Mouse (Mus musculus): Measurements from ENCODE around the gene St6galnac4. TPM values are rescaled to one million over a fixed set of nuclear protein-coding genes. Genes with fewer than 3 reads are reported as not detected.

St6galnac4 gene
- polyA plus RNA-seq, 1 experiment from 2014 or later, result 18.7 TPM

GRCm38 (mm10) chr2:32576532-32576931 is 10.4 kb upstream of the St6galnac4 start:
- Histone ChIP-seq H3K4me2 (ENCODE audit: low read length) (no peak overlapping the region), H3K9ac (ENCODE audit: low read length) (no peak overlapping the region), H3K36me3 (ENCODE audit: control insufficient read depth, insufficient read depth, low read length) (0 out of 2 replicates have a peak, but pooled peaks cover 7% of the 10 kb centered on the region), H3K4me1 (ENCODE audit: control insufficient read depth, insufficient read depth, low read length) (peaks cover 4% of the 10 kb centered on the region), H3K27me3 (replicated peaks; ENCODE audit: control insufficient read depth, insufficient read depth, low read length) (0 out of 2 replicates have a peak, but pooled peaks cover 5% of the 10 kb centered on the region), H3K27ac (ENCODE audit: low read depth, low read length) (no peak overlapping the region), H3K9me3 (replicated peaks; ENCODE audit: control insufficient read depth, low read length) (no peaks in the 10 kb centered on the region), H3K4me3 (ENCODE audit: low read depth, low read length) (no peak overlapping the region)
- DNase-seq (ENCODE audit: low spot score), result no peak
- no peak for ATAC-seq
- WGBS, result 91% methylated on average over 9 of the region's 9 CpGs

- H3K4me3 ChIP-seq (ENCODE audit: low read depth, low read length), result no peak overlapping the region
- 0 out of 2 replicates have a peak, but pooled peaks cover 5% of the 10 kb centered on the region for H3K27me3 ChIP-seq (replicated peaks; ENCODE audit: control insufficient read depth, insufficient read depth, low read length)
- no peak overlapping the region for H3K9ac ChIP-seq (ENCODE audit: low read length)
- DNase-seq (ENCODE audit: low spot score) (no peak), ATAC-seq (no peak)
- WGBS, result 47% methylated on average over 17 of the region's 30 CpGs
- no peak overlapping the region for H3K4me2 ChIP-seq (ENCODE audit: low read length)
- H3K9me3 ChIP-seq (replicated peaks; ENCODE audit: control insufficient read depth, low read length), result no peaks in the 10 kb centered on the region
- 0 out of 2 replicates have a peak, but pooled peaks cover 1% of the 10 kb centered on the region for H3K36me3 ChIP-seq (ENCODE audit: control insufficient read depth, insufficient read depth, low read length)
- no peak overlapping the region for H3K27ac ChIP-seq (ENCODE audit: low read depth, low read length)
- H3K4me1 ChIP-seq (ENCODE audit: control insufficient read depth, insufficient read depth, low read length), result 0 out of 2 replicates have a peak, but pooled peaks cover 3% of the 10 kb centered on the region
These were observed 8.5 kb upstream of the St6galnac4 start for GRCm38 (mm10) chr2:32578146-32579046.

- Histone ChIP-seq H3K4me1 (ENCODE audit: control insufficient read depth, insufficient read depth, low read length) (0 out of 2 replicates have a peak, but pooled peaks cover 3% of the 10 kb centered on the region), H3K36me3 (ENCODE audit: control insufficient read depth, insufficient read depth, low read length) (no peaks in the 10 kb centered on the region), H3K4me3 (ENCODE audit: low read depth, low read length) (peak overlapping the region; percentile 17), H3K4me2 (ENCODE audit: low read length) (peak overlapping the region; percentile 38; the same call in 1 of the 2 replicates), H3K27me3 (replicated peaks; ENCODE audit: control insufficient read depth, insufficient read depth, low read length) (0 out of 2 replicates have a peak, but pooled peaks cover 5% of the 10 kb centered on the region), H3K9ac (ENCODE audit: low read length) (peak overlapping the region; percentile 41; the same call in 1 of the 2 replicates), H3K27ac (ENCODE audit: low read depth, low read length) (no peak overlapping the region), H3K9me3 (replicated peaks; ENCODE audit: control insufficient read depth, low read length) (no peaks in the 10 kb centered on the region)
- DNase-seq (ENCODE audit: low spot score) (peak; percentile 85), ATAC-seq (peak; percentile 79)
- 35% methylated on average over 19 of the region's 19 CpGs for WGBS
These were observed 5.3 kb upstream of the St6galnac4 start for GRCm38 (mm10) chr2:32581450-32582095.

- peaks cover 11% of the 10 kb centered on the region for H3K4me1 ChIP-seq (ENCODE audit: control insufficient read depth, insufficient read depth, low read length)
- DNase-seq (ENCODE audit: low spot score), result peak; percentile 91
- H3K4me3 ChIP-seq (ENCODE audit: low read depth, low read length), result peak overlapping the region; percentile 19
- H3K9ac ChIP-seq (ENCODE audit: low read length), result peak overlapping the region; percentile 48
- H3K36me3 ChIP-seq (ENCODE audit: control insufficient read depth, insufficient read depth, low read length), result no peaks in the 10 kb centered on the region
- 12% methylated on average over 37 of the region's 37 CpGs for WGBS
- H3K27ac ChIP-seq (ENCODE audit: low read depth, low read length), result no peak overlapping the region
- H3K4me2 ChIP-seq (ENCODE audit: low read length), result peak overlapping the region; percentile 52
- no peaks in the 10 kb centered on the region for H3K9me3 ChIP-seq (replicated peaks; ENCODE audit: control insufficient read depth, low read length)
- peak; percentile 73 for ATAC-seq
- 0 out of 2 replicates have a peak, but pooled peaks cover 3% of the 10 kb centered on the region for H3K27me3 ChIP-seq (replicated peaks; ENCODE audit: control insufficient read depth, insufficient read depth, low read length)
These were observed 3.8 kb upstream of the St6galnac4 start for GRCm38 (mm10) chr2:32582830-32583799.

GRCm38 (mm10) chr2:32585149-32585714 is 1.7 kb upstream of the St6galnac4 start:
- WGBS, result 85% methylated on average over 7 of the region's 7 CpGs
- H3K4me1 ChIP-seq (ENCODE audit: control insufficient read depth, insufficient read depth, low read length), result peaks cover 13% of the 10 kb centered on the region
- H3K4me3 ChIP-seq (ENCODE audit: low read depth, low read length), result no peak overlapping the region
- H3K36me3 ChIP-seq (ENCODE audit: control insufficient read depth, insufficient read depth, low read length), result no peaks in the 10 kb centered on the region
- no peaks in the 10 kb centered on the region for H3K27me3 ChIP-seq (replicated peaks; ENCODE audit: control insufficient read depth, insufficient read depth, low read length)
- no peak overlapping the region for H3K4me2 ChIP-seq (ENCODE audit: low read length)
- no peaks in the 10 kb centered on the region for H3K9me3 ChIP-seq (replicated peaks; ENCODE audit: control insufficient read depth, low read length)
- H3K27ac ChIP-seq (ENCODE audit: low read depth, low read length), result no peak overlapping the region
- no peak overlapping the region for H3K9ac ChIP-seq (ENCODE audit: low read length)
- ATAC-seq (no peak), DNase-seq (ENCODE audit: low spot score) (no peak)

GRCm38 (mm10) chr2:32587731-32588321 is 931 bp downstream of the St6galnac4 start:
- ATAC-seq, result no peak
- H3K4me1 ChIP-seq (ENCODE audit: control insufficient read depth, insufficient read depth, low read length), result peaks cover 13% of the 10 kb centered on the region
- H3K4me2 ChIP-seq (ENCODE audit: low read length), result peak overlapping the region; percentile 61
- H3K9ac ChIP-seq (ENCODE audit: low read length), result peak overlapping the region; percentile 71
- H3K9me3 ChIP-seq (replicated peaks; ENCODE audit: control insufficient read depth, low read length), result no peaks in the 10 kb centered on the region
- H3K36me3 ChIP-seq (ENCODE audit: control insufficient read depth, insufficient read depth, low read length), result no peaks in the 10 kb centered on the region
- H3K4me3 ChIP-seq (ENCODE audit: low read depth, low read length), result peak overlapping the region; percentile 41
- no peak overlapping the region for H3K27ac ChIP-seq (ENCODE audit: low read depth, low read length)
- H3K27me3 ChIP-seq (replicated peaks; ENCODE audit: control insufficient read depth, insufficient read depth, low read length), result no peaks in the 10 kb centered on the region
- WGBS, result 57% methylated on average over 9 of the region's 9 CpGs
- no peak for DNase-seq (ENCODE audit: low spot score)

- no peak overlapping the region for H3K4me2 ChIP-seq (ENCODE audit: low read length)
- no peak for DNase-seq (ENCODE audit: low spot score)
- no peaks in the 10 kb centered on the region for H3K27me3 ChIP-seq (replicated peaks; ENCODE audit: control insufficient read depth, insufficient read depth, low read length)
- H3K9ac ChIP-seq (ENCODE audit: low read length), result no peak overlapping the region
- no peak for ATAC-seq
- H3K36me3 ChIP-seq (ENCODE audit: control insufficient read depth, insufficient read depth, low read length), result no peaks in the 10 kb centered on the region
- H3K4me3 ChIP-seq (ENCODE audit: low read depth, low read length), result no peak overlapping the region
- WGBS, result 59% methylated on average over 11 of the region's 11 CpGs
- H3K4me1 ChIP-seq (ENCODE audit: control insufficient read depth, insufficient read depth, low read length), result peaks cover 10% of the 10 kb centered on the region
- H3K27ac ChIP-seq (ENCODE audit: low read depth, low read length), result no peak overlapping the region
- no peaks in the 10 kb centered on the region for H3K9me3 ChIP-seq (replicated peaks; ENCODE audit: control insufficient read depth, low read length)
These were observed 2.4 kb downstream of the St6galnac4 start for GRCm38 (mm10) chr2:32589213-32589795.

Measured in forebrain, embryonic 14.5 days (tissue).